Mouse (Mus musculus) erythroblast, embryonic 14.5 days (primary cell): ENCODE data around the gene Strn3.

ENCODE experiments used
- GATA1 ChIP-seq: IDR thresholded peaks from 2 replicates; pipeline ENCODE4 v1.6.1; 2012; ENCODE audit warnings: low read length, inconsistent platforms, mixed read lengths
- TAL1 ChIP-seq: IDR thresholded peaks from 3 replicates; pipeline ENCODE4 v1.6.1; 2012; ENCODE audit warnings: low read length, inconsistent platforms, mixed read lengths

DNA sequence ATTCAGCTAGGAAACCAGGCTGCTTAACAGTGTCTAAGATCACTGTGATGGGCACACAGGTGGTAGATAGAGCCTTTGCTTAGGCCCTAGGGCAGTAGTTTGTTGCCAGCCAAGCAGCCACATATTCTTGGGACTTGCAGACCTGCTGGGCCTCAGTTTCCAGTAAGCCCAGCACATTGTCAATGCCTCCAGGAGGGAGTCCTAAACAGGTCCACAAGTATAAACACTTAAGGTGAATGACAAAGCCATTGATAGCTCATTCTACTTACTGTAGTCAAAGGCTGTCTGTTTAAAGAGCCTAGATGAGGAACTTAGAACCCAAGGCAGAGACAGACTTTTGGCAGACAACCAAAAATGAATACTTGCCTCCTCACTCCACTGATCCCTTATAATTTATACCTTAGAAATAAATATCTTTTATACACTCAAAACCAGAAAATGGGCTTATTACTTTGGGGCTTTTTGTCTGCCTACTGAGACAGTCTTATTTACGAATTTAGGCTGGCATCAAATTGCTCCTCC lies 35.7 kb downstream of the Strn3 start:
- TF ChIP-seq GATA1 (no peak), TAL1 (no peak)
